Mouse (Mus musculus): ENCODE measurements around the gene Blvrb.

DNA sequence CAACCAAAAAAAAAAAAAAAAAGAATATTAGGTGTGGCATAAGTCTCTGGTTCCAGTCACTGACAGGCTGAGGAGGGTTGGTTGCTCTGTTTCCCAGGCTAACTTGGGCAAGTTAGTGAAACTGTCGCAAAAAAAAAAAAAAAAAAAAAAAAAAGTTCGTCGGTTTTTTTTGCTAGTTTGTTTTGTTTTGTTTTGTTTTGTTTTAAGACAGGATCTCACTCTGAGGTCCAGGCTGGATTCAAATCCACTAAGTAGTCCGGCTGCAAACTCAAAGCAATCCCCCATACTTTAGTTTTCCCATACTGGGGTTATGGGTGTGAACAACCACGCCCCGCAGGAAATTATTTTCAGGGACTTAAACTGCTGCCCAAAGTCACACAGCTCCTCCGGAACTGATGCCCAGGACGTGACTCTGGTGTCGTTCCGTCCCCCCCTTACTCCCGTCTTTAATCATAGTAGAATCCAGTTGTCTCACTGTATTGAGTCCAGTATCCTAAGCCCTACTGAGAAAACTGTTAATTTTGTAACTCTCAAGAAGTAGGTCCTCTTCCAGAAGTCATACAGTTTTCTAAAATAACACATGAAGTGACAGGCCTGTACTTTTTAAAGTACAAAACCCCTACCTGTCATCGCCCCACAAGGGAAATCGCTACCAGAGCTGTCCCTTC lies 38.5 kb downstream of the Blvrb start:
- no peak for TF ChIP-seq POLR2A (IDR thresholded peaks at IDR 0.05; ENCODE audit: control insufficient read depth, low read depth, low read length)
- TF ChIP-seq CTCF (IDR thresholded peaks at IDR 0.05; ENCODE audit: control insufficient read depth, insufficient read depth, insufficient replicate concordance, low read depth, low read length), result no peak
